Mouse (Mus musculus) spleen, adult 2 months (tissue): ENCODE results near the gene Hirip3. TPM values are rescaled to one million over a fixed set of nuclear protein-coding genes. Genes with fewer than 3 reads are reported as not detected.

ENCODE experiments used
- DNase-seq, 2 experiments: peaks; one replicate each; pipeline versions ENCODE4 v3.0.0 to v3.0.0-alpha.2; 2012 to 2021; ENCODE audit warnings: low spot score in 2 of 2, low read depth in 1 of 2
- H3K27ac ChIP-seq: fragments of 200-500 bp; 2 replicates; pipeline ENCODE4 v1.5.1; 2012; ENCODE audit warnings: low read length, inconsistent platforms; ENCODE audit not compliant: insufficient read depth
- H3K27me3 ChIP-seq: fragments of 200-500 bp; 2 replicates; pipeline ENCODE4 v1.6.1; 2012; ENCODE audit warnings: mild to moderate bottlenecking, moderate library complexity, low read length, inconsistent platforms; ENCODE audit not compliant: control insufficient read depth, insufficient read depth
- H3K36me3 ChIP-seq: fragments of 200-500 bp; 2 replicates; pipeline ENCODE4 v1.6.1; 2012; ENCODE audit warnings: mild to moderate bottlenecking, low read length, inconsistent platforms; ENCODE audit not compliant: control insufficient read depth, insufficient read depth
- H3K4me1 ChIP-seq: fragments of 200-500 bp; 2 replicates; pipeline ENCODE4 v1.6.1; 2011; ENCODE audit warnings: inconsistent platforms; ENCODE audit not compliant: control insufficient read depth, insufficient read depth, insufficient read length
- H3K4me3 ChIP-seq: fragments of 200-500 bp; 2 replicates; pipeline ENCODE4 v1.5.1; 2011; ENCODE audit warnings: mild to moderate bottlenecking, inconsistent platforms; ENCODE audit not compliant: insufficient read depth, insufficient read length; ENCODE audit errors: extremely low read depth
- CTCF ChIP-seq: fragments of 200-500 bp; IDR thresholded peaks from 2 replicates; pipeline ENCODE4 v1.5.1; 2011; ENCODE audit warnings: mild to moderate bottlenecking, inconsistent platforms; ENCODE audit not compliant: insufficient read depth, insufficient read length, insufficient replicate concordance; ENCODE audit errors: extremely low read depth
- POLR2A ChIP-seq: fragments of 200-500 bp; IDR thresholded peaks from 2 replicates; pipeline ENCODE4 v1.6.1; 2011; ENCODE audit warnings: low read depth, low read length, inconsistent platforms
- WGBS: fragments of 180-500 bp; shearing (Covaris S2); methylation state at CpG from one replicate; pipeline ENCODE4 v1.1.7; 2018; 5-methylcytosine and 5-hydroxymethylcytosine counted together
- polyA plus RNA-seq: library from polyadenylated mRNA; depleted of rRNA; stranded (reverse); fragments of >200 nt; gene quantifications from 2 replicates; pipeline ENCODE4 v1.2.3, GENCODE M21; 2012

Hirip3 gene
- polyA plus RNA-seq, 1 experiment, result 8.6 TPM

GRCm38 (mm10) chr7:126863791-126864190, 2.0 kb downstream of the Hirip3 start:
- Histone ChIP-seq H3K27ac (no peak overlapping the region), H3K4me3 (no peak overlapping the region), H3K4me1 (no peaks in the 10 kb centered on the region; the same call in 1 of the 2 replicates), H3K36me3 (peaks cover 26% of the 10 kb centered on the region), H3K27me3 (no peaks in the 10 kb centered on the region)
- DNase-seq, result no peak
- WGBS, result 76% methylated on average over 6 of the region's 6 CpGs
- TF ChIP-seq CTCF, result no peak
- no peak for TF ChIP-seq POLR2A

- no peak overlapping the region for H3K4me3 ChIP-seq
- no peaks in the 10 kb centered on the region for H3K4me1 ChIP-seq
- peaks cover 48% of the 10 kb centered on the region for H3K36me3 ChIP-seq
- no peak overlapping the region for H3K27ac ChIP-seq
- no peaks in the 10 kb centered on the region for H3K27me3 ChIP-seq
- 96% methylated on average over 2 of the region's 2 CpGs for WGBS
- no peak for DNase-seq
- no peak for TF ChIP-seq POLR2A
- TF ChIP-seq CTCF, result no peak
Observed at GRCm38 (mm10) chr7:126867534-126867933, 5.8 kb downstream of the Hirip3 start.

- TF ChIP-seq POLR2A (no peak), CTCF (no peak)
- Histone ChIP-seq H3K27ac (no peak overlapping the region), H3K27me3 (no peaks in the 10 kb centered on the region), H3K36me3 (peaks cover 52% of the 10 kb centered on the region), H3K4me1 (no peaks in the 10 kb centered on the region), H3K4me3 (no peak overlapping the region)
- DNase-seq, result no peak
- 84% methylated on average over 12 of the region's 12 CpGs for WGBS
Observed at GRCm38 (mm10) chr7:126868003-126868402, 6.2 kb downstream of the Hirip3 start.

GRCm38 (mm10) chr7:126869780-126870519, 8.2 kb downstream of the Hirip3 start:
- WGBS, result 95% methylated on average over 23 of the region's 23 CpGs
- Histone ChIP-seq H3K4me3 (no peak overlapping the region), H3K27me3 (no peaks in the 10 kb centered on the region), H3K27ac (no peak overlapping the region), H3K36me3 (peaks cover 65% of the 10 kb centered on the region), H3K4me1 (no peaks in the 10 kb centered on the region)
- TF ChIP-seq POLR2A, result no peak
- no peak for TF ChIP-seq CTCF
- DNase-seq, result no peak

GRCm38 (mm10) chr7:126870520-126870891, 8.7 kb downstream of the Hirip3 start:
- Histone ChIP-seq H3K27ac (no peak overlapping the region), H3K4me1 (no peaks in the 10 kb centered on the region), H3K36me3 (peaks cover 70% of the 10 kb centered on the region), H3K4me3 (no peak overlapping the region), H3K27me3 (no peaks in the 10 kb centered on the region)
- 87% methylated on average over 2 of the region's 2 CpGs for WGBS
- no peak for TF ChIP-seq POLR2A
- TF ChIP-seq CTCF, result no peak
- DNase-seq, result no peak

- Histone ChIP-seq H3K27me3 (no peaks in the 10 kb centered on the region), H3K4me3 (no peak overlapping the region), H3K27ac (no peak overlapping the region), H3K4me1 (peaks cover 7% of the 10 kb centered on the region; the same call in 1 of the 2 replicates), H3K36me3 (peaks cover 57% of the 10 kb centered on the region)
- TF ChIP-seq CTCF, result no peak
- 96% methylated on average over 1 of the region's 1 CpGs for WGBS
- DNase-seq, result no peak
Observed at GRCm38 (mm10) chr7:126877239-126877638, 15.5 kb downstream of the Hirip3 start.

- DNase-seq, result no peak
- Histone ChIP-seq H3K4me3 (no peak overlapping the region), H3K36me3 (peaks cover 31% of the 10 kb centered on the region), H3K4me1 (peaks cover 17% of the 10 kb centered on the region; the same call in 1 of the 2 replicates), H3K27me3 (no peaks in the 10 kb centered on the region), H3K27ac (no peak overlapping the region)
- 31% methylated on average over 6 of the region's 6 CpGs for WGBS
- TF ChIP-seq POLR2A, result no peak
- TF ChIP-seq CTCF, result no peak
Observed at GRCm38 (mm10) chr7:126881040-126881439, 19.3 kb downstream of the Hirip3 start.
